Mouse (Mus musculus) cortical plate, adult 2 months (tissue): ENCODE results near the gene Arfgef2.

Experiments used
- CTCF ChIP-seq: fragments of 200-500 bp; IDR thresholded peaks from 2 replicates; pipeline ENCODE4 v1.5.1; 2011; ENCODE audit warnings: mild to moderate bottlenecking, control low read depth, low read length; ENCODE audit not compliant: insufficient read depth; ENCODE audit errors: extremely low read depth
- POLR2A ChIP-seq: fragments of 200-500 bp; IDR thresholded peaks from 2 replicates; pipeline ENCODE4 v1.6.1; 2011; ENCODE audit warnings: mild to moderate bottlenecking, low read length, control low read depth; ENCODE audit not compliant: insufficient read depth; ENCODE audit errors: extremely low read depth

GRCm38 (mm10) chr2:166775357-166775893 is 30.0 kb upstream of the Arfgef2 start:
- TF ChIP-seq POLR2A (no peak), CTCF (no peak)
